Mouse (Mus musculus) urinary bladder, postnatal 36 days (tissue): ENCODE measurements around the gene Pbrm1.

ENCODE experiments used
- DNase-seq, 2 experiments: peaks; one replicate each; pipeline ENCODE4 v3.0.0; 2022; ENCODE audit warnings: low spot score in 2 of 2, mixed read lengths in 1 of 2

Pbrm1 gene

DNA sequence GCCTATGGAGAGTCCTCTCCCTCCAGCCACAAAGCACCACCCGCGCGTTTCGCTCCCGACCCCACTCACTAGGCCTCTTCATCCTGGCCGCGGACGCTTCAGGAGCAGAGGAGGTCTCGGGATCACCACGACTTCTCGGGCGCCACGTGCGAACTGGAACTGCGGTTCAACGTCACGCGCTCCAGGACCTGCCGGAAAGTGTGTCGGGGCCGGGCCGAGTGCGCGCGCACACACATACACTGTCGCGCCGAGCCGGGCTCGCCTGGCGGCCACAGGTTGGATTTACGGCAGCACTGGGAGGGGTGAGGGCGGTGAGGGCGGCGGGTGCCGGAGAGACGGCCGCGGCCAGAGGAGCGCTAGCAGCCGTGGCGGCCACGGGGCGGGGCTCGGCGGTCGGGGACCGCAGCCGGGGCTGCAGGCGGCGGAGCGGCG is at the start of gene Pbrm1, which contains the start of gene Gnl3:
TSS of gene Pbrm1 (plus strand) at position 279 of the 432 bp plus-strand sequence.
TSS of gene Gnl3 (minus strand) at position 293 of the 432 bp plus-strand sequence.
- peak; percentile 92 to 97 for DNase-seq

DNA sequence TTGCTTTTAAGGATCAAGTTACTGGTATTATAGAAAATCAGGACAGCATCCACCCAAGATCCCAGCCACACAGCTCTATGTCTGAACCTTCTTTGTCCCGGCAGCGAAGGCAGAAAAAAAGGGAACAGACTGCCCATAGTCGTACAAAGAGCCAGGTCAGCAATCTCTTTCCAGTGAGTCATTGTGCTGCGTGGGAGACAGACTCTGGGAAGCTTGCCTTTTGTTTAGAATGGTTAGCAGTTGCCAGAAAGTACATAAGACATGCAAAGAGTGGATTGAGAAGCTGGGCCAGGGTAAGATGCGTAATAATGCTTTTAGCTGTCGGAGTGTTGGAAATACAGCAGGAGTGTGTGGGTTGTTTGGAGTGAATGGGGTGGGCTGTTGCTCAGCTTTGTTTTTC is 44.7 kb upstream of the Pbrm1 start:
- peak; percentile 24 to 42 for DNase-seq

DNA sequence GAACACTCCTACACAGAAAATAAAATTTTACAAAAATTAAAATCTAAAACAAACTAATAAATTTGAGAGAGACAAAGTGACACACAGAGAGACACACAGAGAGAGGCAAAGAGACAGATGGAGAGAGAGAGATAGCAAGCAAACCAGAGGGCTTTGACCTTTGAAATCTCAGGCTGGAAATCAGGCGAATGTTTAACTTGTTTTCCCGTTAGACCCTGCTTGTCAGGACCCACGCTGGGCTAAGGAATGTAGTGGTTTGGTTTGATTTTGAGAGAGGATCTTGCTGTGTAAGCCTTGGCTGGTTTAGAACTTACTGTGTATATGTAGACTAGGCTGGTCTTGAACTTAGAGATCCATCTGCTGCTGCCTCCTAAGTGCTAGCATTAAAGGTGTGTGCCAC is 42.7 kb upstream of the Pbrm1 start:
- no peak for DNase-seq

DNA sequence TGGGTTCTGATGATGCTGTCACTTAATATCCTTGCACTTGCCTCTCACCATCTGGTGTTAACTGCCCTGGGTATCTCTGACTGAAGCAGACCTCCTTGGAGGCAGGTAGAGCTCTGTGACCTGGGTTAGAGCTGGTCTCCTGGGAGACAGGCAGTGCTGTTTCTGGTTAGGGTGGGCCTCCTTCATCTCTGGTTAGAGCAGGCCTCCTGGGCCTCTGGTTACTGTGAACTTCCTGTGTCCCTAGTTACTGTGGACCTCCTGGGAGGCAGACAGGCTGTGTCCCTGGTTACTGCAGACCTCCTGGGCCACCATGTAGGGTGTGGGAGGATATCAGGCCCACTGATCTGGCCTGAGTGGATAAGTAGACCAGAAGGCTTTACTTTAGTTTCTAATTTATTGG is 22.5 kb upstream of the Pbrm1 start:
- no peak for DNase-seq

DNA sequence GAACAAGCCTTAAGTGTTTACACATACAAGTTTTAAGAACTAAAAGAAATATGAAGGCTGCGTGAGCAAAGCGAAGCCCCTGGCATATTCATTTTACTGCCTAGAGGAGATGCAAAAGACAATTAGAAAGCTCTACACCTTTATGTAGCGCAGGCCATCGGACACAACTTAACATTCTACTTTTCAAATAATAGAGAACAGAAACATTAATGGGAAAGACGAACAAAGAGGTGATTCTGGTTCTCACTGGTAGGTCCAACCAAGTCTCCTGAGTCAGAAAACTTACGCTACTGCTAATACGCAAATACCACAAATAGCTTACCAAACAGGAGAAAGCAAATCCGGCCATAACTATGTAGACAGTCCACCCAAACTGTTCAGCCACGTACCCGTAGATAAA is 18.6 kb upstream of the Pbrm1 start:
- DNase-seq: no peak

DNA sequence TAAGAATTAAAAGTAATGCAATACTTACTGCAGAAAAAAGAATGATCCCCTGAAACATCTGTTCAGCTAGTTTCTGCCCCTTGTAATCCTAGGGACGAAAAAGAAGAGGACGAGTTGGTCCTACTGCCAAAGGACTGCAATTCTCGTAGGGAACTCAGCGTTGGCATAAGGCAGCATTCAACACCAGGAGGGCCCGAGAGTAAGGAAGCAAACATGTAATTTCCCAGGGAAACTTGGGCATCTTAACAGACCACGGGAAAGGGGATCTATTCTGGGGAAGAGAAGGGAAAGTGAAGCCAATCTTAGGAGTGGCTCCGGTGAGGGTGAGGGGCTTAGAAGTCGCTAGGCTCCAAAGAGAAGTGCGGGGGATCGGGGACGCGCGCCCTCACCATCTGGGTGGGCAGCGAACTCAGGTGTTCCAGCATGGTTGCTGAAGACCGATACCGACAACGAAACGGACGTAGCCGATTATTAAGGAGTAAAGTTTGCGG is 18.1 kb upstream of the Pbrm1 start:
- DNase-seq: no peak

DNA sequence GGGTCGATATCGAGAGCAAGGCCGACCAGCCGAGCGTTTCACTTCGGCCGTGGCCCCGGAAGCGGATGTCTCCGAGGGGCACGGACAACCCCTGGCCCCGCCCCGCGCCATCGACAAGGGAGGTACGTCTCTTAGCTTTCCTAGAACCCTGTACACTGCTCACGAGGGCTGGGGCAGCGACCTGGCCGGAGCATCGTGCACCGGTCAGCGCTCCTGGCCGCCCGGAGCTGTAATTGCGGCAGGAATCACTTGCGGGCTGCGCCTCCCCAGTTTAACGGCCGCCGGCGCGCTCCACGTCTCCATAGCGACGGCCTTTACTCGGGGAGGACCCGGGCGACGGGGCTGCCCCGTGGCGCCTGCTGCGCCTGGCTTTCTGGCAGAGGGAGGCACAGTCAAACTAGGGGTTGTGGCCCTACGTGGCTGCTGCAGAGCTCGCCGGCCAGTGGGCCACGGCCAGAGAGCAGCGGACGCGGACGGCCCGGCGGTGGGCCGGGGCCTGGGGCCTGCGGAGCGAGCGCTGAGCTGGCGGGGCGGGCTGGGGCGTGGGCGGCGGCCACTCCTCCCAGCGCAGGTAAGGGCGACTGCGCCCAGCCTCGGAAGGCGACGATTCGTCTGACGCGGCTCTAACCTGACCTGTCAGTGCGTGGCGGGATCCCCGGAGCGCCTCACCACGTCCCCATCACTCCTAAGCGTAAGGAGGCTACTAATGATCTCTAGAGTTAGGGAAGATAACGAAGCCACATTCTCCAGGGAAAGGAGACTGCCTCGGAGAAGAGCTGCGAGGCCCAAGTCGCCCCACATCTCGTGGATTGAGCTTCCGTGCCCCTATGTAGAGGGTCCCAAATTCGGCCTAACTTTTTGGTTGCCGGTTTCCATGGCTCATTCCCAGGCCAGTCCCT is 17.4 kb upstream of the Pbrm1 start, which contains the start of the genes Glt8d1 and Spcs1:
TSS of gene Glt8d1 (plus strand) at position 94 of the 899 bp plus-strand sequence.
TSS of gene Spcs1 (minus strand) at position 366 of the 899 bp plus-strand sequence.
- peak; percentile 87 to 88 for DNase-seq

DNA sequence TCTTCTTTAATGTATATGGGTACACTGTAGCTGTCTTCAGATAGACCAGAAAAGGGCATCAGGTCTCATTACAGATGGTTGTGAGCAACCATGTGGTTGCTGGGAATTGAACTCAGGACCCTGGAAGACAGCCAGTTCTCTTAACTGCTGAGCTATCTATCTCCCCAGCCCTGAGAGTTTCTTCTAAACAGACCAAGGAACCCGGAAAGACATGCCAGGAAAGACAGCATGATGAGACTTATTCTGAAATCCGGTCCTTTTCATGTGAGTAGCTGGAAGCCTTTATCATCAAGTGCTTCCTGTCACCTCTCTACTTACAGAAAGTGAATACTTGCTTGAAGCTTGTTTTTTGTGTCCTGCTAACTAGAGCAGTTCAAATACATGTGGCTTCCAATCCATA is 14.4 kb upstream of the Pbrm1 start:
- DNase-seq: no peak

DNA sequence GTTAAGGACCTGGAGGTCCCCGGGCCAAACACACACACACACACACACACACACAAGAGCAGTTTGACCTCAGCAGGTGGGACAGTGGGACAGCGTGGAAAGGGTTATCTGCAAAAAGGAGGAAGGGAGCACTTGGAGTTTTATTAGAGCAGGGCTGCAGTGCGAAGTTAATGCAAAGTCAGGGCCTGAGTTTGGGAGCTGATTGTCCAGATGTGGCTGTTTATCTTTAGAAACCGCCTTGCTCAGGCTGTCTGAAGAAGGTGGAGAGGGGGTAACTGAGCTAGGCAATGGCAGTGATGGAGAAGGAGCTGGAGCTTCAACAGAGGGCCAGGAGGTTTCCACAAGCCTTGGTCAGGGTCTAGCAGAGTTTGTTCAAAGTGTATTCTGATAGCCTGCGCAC is 12.2 kb upstream of the Pbrm1 start:
- DNase-seq: no peak

DNA sequence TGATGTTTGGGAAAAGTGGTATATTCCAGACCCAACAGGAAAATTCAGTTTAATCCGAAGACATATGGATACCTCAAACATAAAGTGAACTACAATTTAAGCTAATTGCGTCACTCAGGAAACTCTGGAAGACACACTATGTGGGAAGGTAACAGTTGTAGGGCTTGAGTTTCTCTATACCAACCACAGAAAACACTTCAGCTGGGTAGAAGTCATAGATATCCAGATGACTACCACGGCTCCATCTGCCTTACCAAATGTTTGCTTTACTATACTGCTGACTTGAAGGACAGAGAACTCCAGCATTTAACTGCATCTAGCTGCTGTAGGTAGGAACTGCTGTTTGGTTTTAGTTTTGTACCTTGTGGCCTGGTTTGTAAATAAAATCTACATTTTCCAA is 7.3 kb upstream of the Pbrm1 start:
- DNase-seq: no peak

DNA sequence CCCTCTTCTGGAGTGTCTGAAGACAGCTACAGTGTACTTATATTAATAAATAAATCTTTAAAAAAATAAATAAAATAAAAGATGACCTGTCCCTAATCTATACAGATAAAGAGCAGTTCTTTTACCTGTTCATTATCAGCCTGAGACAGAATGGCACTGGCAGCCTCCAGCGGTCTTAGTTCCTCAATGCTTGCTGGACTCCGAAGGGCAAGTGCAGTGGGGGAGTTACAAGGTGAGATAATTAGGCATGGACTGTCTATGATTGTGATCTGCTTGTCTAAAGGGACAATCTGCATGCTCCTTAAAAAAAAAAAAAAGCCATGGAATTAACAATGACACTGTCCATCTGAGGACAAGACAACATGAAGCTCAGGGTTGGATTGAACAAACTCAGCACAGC is 5.0 kb upstream of the Pbrm1 start:
- DNase-seq: no peak

DNA sequence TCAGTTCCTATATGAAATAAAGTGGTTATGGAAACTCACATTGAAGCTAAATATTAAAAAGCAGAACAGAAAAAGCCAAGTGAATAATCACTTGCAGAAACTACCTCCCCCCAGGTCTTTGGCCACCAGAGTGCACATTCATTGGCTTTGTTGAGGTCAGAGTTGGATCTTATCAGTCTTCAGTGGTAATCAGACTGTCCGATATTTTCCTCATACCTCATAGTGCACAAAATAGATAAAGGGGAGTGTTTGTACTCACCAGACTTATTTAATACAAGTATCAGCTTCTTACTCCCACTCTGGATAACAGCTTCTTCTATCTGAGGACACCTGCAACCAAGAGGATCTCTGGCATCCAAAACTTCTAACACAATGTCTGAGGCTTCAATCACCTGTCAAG is 2.9 kb upstream of the Pbrm1 start:
- no peak for DNase-seq

DNA sequence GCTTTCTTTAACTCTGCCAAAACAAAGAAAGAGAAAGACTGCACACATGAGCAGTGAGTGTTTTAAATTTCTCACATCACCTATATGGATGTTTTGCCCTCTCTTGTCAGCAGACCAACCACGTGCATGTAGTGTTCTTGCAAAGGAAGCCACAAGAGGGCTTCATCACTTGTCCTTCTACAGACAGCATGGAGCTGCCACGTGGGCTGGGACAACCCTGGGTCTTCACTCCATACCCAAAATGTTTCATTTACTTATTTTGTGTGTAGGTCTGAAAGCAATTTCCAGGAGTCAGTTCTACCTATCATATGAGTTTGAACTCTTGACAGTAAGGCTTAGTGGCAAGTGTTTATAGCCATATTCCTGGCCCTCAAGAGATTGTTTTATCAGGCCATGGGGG is 1.1 kb upstream of the Pbrm1 start:
- DNase-seq: no peak

DNA sequence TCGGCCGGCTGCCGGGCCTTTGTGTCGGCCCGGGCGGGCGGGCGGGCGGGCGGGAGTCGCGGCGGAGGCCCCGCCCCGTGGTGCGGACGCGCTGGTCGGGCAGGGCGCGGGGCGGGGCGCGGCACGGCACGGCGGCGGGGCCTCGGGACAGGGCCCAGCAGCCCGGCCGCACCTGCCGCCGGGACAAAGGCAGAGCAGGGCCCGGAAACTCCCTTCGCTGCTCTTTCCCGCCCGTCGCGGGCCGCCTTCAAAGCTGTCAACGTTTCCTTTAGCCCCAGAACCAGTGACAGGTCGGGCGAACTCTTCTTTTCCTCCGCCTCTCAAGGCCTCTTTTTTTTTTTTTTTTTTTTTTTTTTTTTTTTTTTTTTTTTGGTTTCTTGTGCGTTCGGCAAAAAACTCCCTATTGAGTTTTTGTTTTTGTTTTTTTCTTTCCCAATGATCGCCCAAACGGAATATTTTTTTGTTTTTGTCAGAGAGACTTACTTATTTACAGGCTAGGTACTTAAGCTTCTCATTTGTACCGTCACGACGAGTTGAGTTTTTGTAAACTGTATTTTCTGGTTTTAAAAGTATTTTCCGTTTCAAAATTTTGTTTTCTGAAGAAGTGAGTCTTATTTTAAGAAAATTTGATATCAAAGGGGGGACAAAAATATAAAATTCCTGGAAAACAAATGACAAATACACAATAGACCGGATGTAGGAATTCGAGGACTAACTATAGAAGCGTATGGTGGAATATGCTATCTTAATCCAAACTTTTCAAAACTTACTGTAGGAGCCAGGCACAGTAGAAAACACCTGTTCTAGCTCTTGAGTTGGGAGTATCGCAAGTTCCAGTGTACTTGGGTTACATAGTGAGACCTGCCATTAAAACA is 630 bp downstream of the Pbrm1 start:
- DNase-seq: peak in 1 of 2 experiments; percentile 72

DNA sequence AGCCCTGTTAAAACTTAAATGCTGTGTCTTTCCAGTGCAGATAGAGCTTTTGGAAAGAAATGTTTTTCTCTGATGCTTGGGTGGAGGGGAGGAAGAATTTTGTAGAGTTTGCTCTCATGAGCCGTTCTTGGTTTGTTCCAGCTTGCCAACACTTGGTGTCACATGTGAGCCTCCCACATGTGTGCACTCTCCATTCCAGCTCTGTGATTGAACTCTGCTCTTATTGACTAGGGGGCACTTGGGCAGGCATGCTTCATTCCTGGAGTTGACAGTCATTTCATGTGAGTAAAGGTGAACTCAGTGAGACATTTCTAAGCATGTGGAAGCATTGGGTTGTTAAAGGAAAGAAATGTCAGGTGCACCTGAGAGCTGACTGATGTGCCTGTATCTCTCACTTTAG is 3.6 kb downstream of the Pbrm1 start:
- DNase-seq: no peak

DNA sequence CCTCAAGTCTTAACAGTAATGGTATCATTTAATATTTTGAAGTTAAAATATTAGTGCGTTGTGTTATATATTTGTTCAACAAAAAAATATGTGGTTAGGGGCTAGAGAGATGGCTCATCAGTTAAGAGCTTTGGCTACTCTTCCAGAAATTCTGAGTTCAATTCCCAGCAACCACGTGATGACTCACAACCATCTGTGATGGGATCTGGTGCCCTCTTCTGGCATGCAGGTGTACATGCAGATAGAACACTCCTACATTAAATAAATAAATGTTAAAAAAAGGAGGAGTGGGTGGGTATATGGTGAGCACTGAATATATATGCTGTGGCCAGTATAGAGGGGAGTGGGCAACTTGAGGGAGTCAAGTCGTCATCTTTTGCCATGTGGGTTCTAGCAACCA is 6.8 kb downstream of the Pbrm1 start:
- no peak for DNase-seq

DNA sequence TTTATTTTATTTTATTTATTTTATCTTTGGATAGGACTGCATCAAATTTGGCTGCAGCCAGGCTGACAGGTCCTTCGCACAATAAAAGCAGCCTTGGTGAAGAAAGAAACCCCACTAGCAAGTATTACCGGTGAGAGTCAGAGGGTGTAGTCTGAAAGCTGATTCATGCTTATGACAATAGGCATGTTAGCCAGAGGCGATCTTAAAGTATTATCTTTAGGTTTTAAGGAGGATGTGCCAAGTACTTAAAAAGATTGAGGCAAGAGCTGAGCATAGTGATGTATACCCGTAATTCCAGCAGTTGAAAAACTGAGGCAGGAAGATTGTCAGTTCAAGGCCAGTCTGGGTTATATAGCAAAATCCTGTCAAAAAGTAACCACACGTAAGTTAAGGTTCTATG is 26.4 kb downstream of the Pbrm1 start:
- DNase-seq: no peak

DNA sequence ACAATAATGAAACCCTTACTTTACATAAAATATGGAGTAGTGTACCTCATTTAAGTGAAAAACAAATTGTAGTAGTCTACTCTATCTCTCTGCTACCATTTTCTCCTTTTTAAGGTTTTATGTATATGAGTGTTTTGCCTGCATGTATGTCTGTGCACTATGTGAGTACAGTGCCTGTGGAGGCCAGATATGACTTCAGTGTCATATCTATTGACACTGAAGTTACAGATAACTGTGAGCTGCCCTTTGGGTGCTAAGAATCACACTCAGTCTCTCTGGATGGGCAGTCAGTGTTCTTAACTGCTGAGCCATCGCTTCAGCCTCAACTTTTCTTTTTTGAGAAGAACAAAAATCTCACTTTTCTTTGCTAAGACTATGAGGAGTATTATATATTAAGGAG is 26.9 kb downstream of the Pbrm1 start:
- no peak for DNase-seq

DNA sequence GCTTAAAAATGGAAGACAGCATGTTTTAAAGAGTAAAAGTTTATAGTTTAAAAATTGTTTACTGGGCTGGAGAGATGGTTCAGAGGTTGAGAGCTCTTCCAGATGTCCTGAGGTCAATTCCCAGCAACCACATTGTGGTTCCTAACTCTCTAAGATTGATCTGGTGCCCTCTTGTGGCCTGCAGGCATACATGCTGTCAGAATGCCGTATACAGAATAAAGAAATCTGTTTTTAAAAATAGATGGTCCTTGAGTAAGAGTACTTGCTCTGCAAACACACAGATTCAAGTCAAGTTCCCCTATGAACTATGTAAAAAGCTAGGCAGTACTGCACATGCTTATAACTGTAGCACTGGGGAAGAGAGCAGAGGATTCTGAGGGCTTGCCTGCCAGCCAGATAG is 43.3 kb downstream of the Pbrm1 start:
- DNase-seq: no peak

DNA sequence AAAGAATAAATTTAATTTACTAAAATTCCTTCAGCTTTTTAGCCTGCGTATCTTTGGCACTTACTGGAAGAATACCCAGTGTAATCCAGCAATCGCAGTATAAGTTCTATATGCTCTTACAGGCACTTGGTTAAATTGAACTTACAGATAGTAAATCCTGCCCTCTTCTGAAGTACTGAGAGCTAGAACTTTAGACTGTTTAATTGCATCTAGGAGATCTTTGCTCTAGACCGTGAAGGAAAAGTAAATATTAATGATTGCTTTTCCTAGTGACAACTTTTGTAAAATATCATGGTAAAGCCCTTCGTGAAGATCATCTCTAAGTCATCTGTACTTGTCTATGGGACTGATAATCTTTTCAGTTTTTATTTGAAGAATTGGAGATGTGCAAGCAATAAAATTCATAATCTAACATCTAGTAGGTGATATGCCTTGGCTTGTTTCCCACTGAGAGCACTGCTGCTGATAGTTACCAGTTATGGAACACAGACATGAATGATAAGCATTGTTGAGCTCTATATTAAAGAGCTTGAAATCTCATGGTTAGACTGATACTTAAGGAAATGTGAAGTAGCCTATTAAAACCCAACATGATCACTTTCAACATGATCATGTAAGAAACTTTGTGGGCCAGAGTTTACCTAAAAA is 50.3 kb downstream of the Pbrm1 start:
- DNase-seq: no peak

DNA sequence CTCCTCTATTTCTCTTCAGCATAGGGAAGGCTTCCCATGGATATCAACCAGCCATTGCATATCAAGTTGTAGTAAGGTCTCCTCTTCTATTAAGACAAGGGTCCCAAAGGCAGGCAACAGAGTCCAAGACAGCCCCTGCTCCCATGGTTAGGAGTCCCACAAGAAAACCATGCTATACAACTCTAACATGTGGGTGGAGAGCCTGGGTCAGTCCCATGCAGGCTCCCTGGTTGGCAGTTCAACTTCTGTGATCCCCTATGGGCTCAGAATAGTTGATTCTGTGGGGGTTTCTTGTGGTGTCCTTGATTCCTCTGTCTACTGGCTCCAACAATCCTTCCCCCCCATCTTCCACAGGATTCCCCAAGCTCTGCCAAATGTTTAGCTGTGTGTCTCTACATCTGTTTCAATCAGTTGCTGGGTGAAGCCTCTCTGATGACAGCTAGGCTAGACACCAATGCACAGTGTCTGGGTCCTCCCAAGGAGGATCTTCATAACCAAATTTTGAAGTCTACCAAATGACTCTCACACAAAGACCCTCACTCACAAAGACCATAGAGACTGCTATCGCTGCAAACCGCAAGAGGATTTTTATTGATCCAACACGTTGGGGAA is 59.8 kb downstream of the Pbrm1 start:
- no peak for DNase-seq
